Mouse (Mus musculus) cerebellum, adult 11 months (tissue): ENCODE data around the gene Sptbn4.
"Not testable (repeated sequence)": the region's sequence is repeated elsewhere in the genome, so short reads cannot be mapped to it uniquely, and the experiment has no call there.

Experiments used
- DNase-seq: peaks from one replicate; pipeline ENCODE4 v3.0.0; 2022

Gene Sptbn4

GRCm38 (mm10) chr7:27447419-27448286 is at the start of gene Sptbn4, which contains the start of gene Blvrb:
Gene Sptbn4 (minus strand): TSS chr7:27447686.
Gene Blvrb (plus strand): TSS chr7:27447978.
- peak; percentile 97 for DNase-seq

GRCm38 (mm10) chr7:27494659-27495367 is 47.3 kb upstream of the Sptbn4 start:
- DNase-seq = not testable (repeated sequence)

GRCm38 (mm10) chr7:27493450-27493849 is 46.0 kb upstream of the Sptbn4 start:
- DNase-seq = no peak

- DNase-seq = no peak
Observed at GRCm38 (mm10) chr7:27493022-27493421, 45.5 kb upstream of the Sptbn4 start.

- DNase-seq = no peak
Observed at GRCm38 (mm10) chr7:27491856-27492255, 44.4 kb upstream of the Sptbn4 start.

GRCm38 (mm10) chr7:27490543-27491329 is 43.2 kb upstream of the Sptbn4 start:
- DNase-seq = peak; percentile 89

- DNase-seq = no peak
Observed at GRCm38 (mm10) chr7:27490227-27490542, 42.7 kb upstream of the Sptbn4 start.

GRCm38 (mm10) chr7:27489270-27489869 is 41.9 kb upstream of the Sptbn4 start:
- DNase-seq = peak; percentile 49

- DNase-seq = peak; percentile 62
Observed at GRCm38 (mm10) chr7:27487740-27488268, 40.3 kb upstream of the Sptbn4 start.

- DNase-seq = peak; percentile 100
Observed at GRCm38 (mm10) chr7:27486770-27487697, 39.5 kb upstream of the Sptbn4 start, which contains the start of gene Sertad1. Gene Sertad1 (plus strand): TSS chr7:27486910.

- peak; percentile 40 for DNase-seq
Observed at GRCm38 (mm10) chr7:27486102-27486769, 38.8 kb upstream of the Sptbn4 start.

GRCm38 (mm10) chr7:27483860-27484259 is 36.4 kb upstream of the Sptbn4 start:
- DNase-seq = no peak

GRCm38 (mm10) chr7:27481627-27481969 is 34.1 kb upstream of the Sptbn4 start:
- DNase-seq = peak; percentile 74

- no peak for DNase-seq
Observed at GRCm38 (mm10) chr7:27480927-27481626, 33.6 kb upstream of the Sptbn4 start.

GRCm38 (mm10) chr7:27480506-27480905 is 33.0 kb upstream of the Sptbn4 start:
- DNase-seq = no peak

GRCm38 (mm10) chr7:27479750-27480149 is 32.3 kb upstream of the Sptbn4 start:
- DNase-seq = no peak

- no peak for DNase-seq
Observed at GRCm38 (mm10) chr7:27478561-27478960, 31.1 kb upstream of the Sptbn4 start.

- DNase-seq = no peak
Observed at GRCm38 (mm10) chr7:27476098-27476635, 28.7 kb upstream of the Sptbn4 start.

- no peak for DNase-seq
Observed at GRCm38 (mm10) chr7:27475596-27475995, 28.1 kb upstream of the Sptbn4 start.

GRCm38 (mm10) chr7:27474490-27474954 is 27.0 kb upstream of the Sptbn4 start:
- peak; percentile 96 for DNase-seq
